Mouse (Mus musculus): Measurements from ENCODE around the gene BC025920. TPM values are rescaled to one million over a fixed set of nuclear protein-coding genes. Genes with fewer than 3 reads are reported as not detected.
"Not testable (repeated sequence)": the region's sequence is repeated elsewhere in the genome, so short reads cannot be mapped to it uniquely, and the experiment has no call there.

Gene BC025920
- polyA plus RNA-seq, 1 experiment from 2014 or later = 0.61 TPM

- Histone ChIP-seq H3K9ac (ENCODE audit: low read depth, low read length) (peak within 1 kb of the TSS; percentile 80), H3K4me3 (ENCODE audit: low read length) (peak within 1 kb of the TSS; percentile 77), H3K9me3 (ENCODE audit: control insufficient read depth, low read length) (no peaks in the 10 kb centered on the region), H3K36me3 (ENCODE audit: control insufficient read depth, insufficient read depth, low read length) (0 out of 2 replicates have a peak, but pooled peaks cover 5% of the 10 kb centered on the region), H3K27ac (ENCODE audit: low read length) (peak within 1 kb of the TSS; percentile 77), H3K4me2 (ENCODE audit: low read depth, low read length) (peak within 1 kb of the TSS; percentile 86), H3K27me3 (replicated peaks; ENCODE audit: control insufficient read depth, insufficient read depth, low read length) (no peaks in the 10 kb centered on the region), H3K4me1 (ENCODE audit: control insufficient read depth, insufficient read depth, low read length) (peaks cover 20% of the 10 kb centered on the region)
- no peak for ATAC-seq
- 82% methylated on average over 16 of the region's 16 CpGs for WGBS
These were observed 22.3 kb downstream of the BC025920 start, which contains the start of gene Ankrd24 for GRCm38 (mm10) chr10:81628390-81628789. Gene Ankrd24 (plus strand): TSS chr10:81628540.

GRCm38 (mm10) chr10:81633253-81634099 is 27.4 kb downstream of the BC025920 start:
- peak; percentile 94 for ATAC-seq
- H3K36me3 ChIP-seq (ENCODE audit: control insufficient read depth, insufficient read depth, low read length) = no peaks in the 10 kb centered on the region
- H3K9ac ChIP-seq (ENCODE audit: low read depth, low read length) = peak overlapping the region; percentile 77
- H3K4me2 ChIP-seq (ENCODE audit: low read depth, low read length) = peak overlapping the region; percentile 89
- H3K9me3 ChIP-seq (ENCODE audit: control insufficient read depth, low read length) = no peaks in the 10 kb centered on the region
- peak overlapping the region; percentile 56 for H3K27ac ChIP-seq (ENCODE audit: low read length)
- H3K4me1 ChIP-seq (ENCODE audit: control insufficient read depth, insufficient read depth, low read length) = peaks cover 11% of the 10 kb centered on the region
- H3K4me3 ChIP-seq (ENCODE audit: low read length) = peak overlapping the region; percentile 54
- 4% methylated on average over 36 of the region's 37 CpGs for WGBS
- no peaks in the 10 kb centered on the region for H3K27me3 ChIP-seq (replicated peaks; ENCODE audit: control insufficient read depth, insufficient read depth, low read length)

- H3K27ac ChIP-seq (ENCODE audit: low read length) = no peak overlapping the region
- no peak overlapping the region for H3K4me3 ChIP-seq (ENCODE audit: low read length)
- no peak for ATAC-seq
- no peaks in the 10 kb centered on the region for H3K27me3 ChIP-seq (replicated peaks; ENCODE audit: control insufficient read depth, insufficient read depth, low read length)
- H3K4me2 ChIP-seq (ENCODE audit: low read depth, low read length) = no peak overlapping the region
- H3K4me1 ChIP-seq (ENCODE audit: control insufficient read depth, insufficient read depth, low read length) = peaks cover 11% of the 10 kb centered on the region
- H3K36me3 ChIP-seq (ENCODE audit: control insufficient read depth, insufficient read depth, low read length) = no peaks in the 10 kb centered on the region
- 13% methylated on average over 8 of the region's 8 CpGs for WGBS
- no peak overlapping the region for H3K9ac ChIP-seq (ENCODE audit: low read depth, low read length)
- H3K9me3 ChIP-seq (ENCODE audit: control insufficient read depth, low read length) = no peaks in the 10 kb centered on the region
These were observed 30.3 kb downstream of the BC025920 start for GRCm38 (mm10) chr10:81636338-81636737.

- ATAC-seq = no peak
- peaks cover 21% of the 10 kb centered on the region for H3K4me1 ChIP-seq (ENCODE audit: control insufficient read depth, insufficient read depth, low read length)
- H3K9me3 ChIP-seq (ENCODE audit: control insufficient read depth, low read length) = no peaks in the 10 kb centered on the region
- 67% methylated on average over 6 of the region's 6 CpGs for WGBS
- H3K27ac ChIP-seq (ENCODE audit: low read length) = no peak overlapping the region
- H3K9ac ChIP-seq (ENCODE audit: low read depth, low read length) = no peak overlapping the region
- no peaks in the 10 kb centered on the region for H3K36me3 ChIP-seq (ENCODE audit: control insufficient read depth, insufficient read depth, low read length)
- H3K4me3 ChIP-seq (ENCODE audit: low read length) = no peak overlapping the region
- no peaks in the 10 kb centered on the region for H3K27me3 ChIP-seq (replicated peaks; ENCODE audit: control insufficient read depth, insufficient read depth, low read length)
- H3K4me2 ChIP-seq (ENCODE audit: low read depth, low read length) = no peak overlapping the region
These were observed 32.0 kb downstream of the BC025920 start for GRCm38 (mm10) chr10:81638101-81638500.

- not testable (repeated sequence) for H3K9ac ChIP-seq (ENCODE audit: low read depth, low read length); H3K27me3 ChIP-seq (replicated peaks; ENCODE audit: control insufficient read depth, insufficient read depth, low read length); ATAC-seq; H3K4me2 ChIP-seq (ENCODE audit: low read depth, low read length); H3K4me3 ChIP-seq (ENCODE audit: low read length); H3K27ac ChIP-seq (ENCODE audit: low read length); H3K36me3 ChIP-seq (ENCODE audit: control insufficient read depth, insufficient read depth, low read length); H3K9me3 ChIP-seq (ENCODE audit: control insufficient read depth, low read length)
- WGBS = 39% methylated on average over 4 of the region's 4 CpGs
- peaks cover 17% of the 10 kb centered on the region for H3K4me1 ChIP-seq (ENCODE audit: control insufficient read depth, insufficient read depth, low read length)
These were observed 34.8 kb downstream of the BC025920 start for GRCm38 (mm10) chr10:81640825-81641224.

- no peaks in the 10 kb centered on the region for H3K27me3 ChIP-seq (replicated peaks; ENCODE audit: control insufficient read depth, insufficient read depth, low read length)
- H3K9me3 ChIP-seq (ENCODE audit: control insufficient read depth, low read length) = no peaks in the 10 kb centered on the region
- no peak overlapping the region for H3K4me2 ChIP-seq (ENCODE audit: low read depth, low read length)
- H3K4me3 ChIP-seq (ENCODE audit: low read length) = no peak overlapping the region
- H3K27ac ChIP-seq (ENCODE audit: low read length) = no peak overlapping the region
- peaks cover 17% of the 10 kb centered on the region for H3K4me1 ChIP-seq (ENCODE audit: control insufficient read depth, insufficient read depth, low read length)
- no peak overlapping the region for H3K9ac ChIP-seq (ENCODE audit: low read depth, low read length)
- no peak for ATAC-seq
- 86% methylated on average over 2 of the region's 2 CpGs for WGBS
- H3K36me3 ChIP-seq (ENCODE audit: control insufficient read depth, insufficient read depth, low read length) = no peaks in the 10 kb centered on the region
These were observed 35.5 kb downstream of the BC025920 start for GRCm38 (mm10) chr10:81641566-81641965.

GRCm38 (mm10) chr10:81641978-81642647 is 36.0 kb downstream of the BC025920 start:
- WGBS = 71% methylated on average over 8 of the region's 8 CpGs
- Histone ChIP-seq H3K9ac (ENCODE audit: low read depth, low read length) (peak overlapping the region; percentile 100), H3K27me3 (replicated peaks; ENCODE audit: control insufficient read depth, insufficient read depth, low read length) (no peaks in the 10 kb centered on the region), H3K36me3 (ENCODE audit: control insufficient read depth, insufficient read depth, low read length) (no peaks in the 10 kb centered on the region), H3K4me1 (ENCODE audit: control insufficient read depth, insufficient read depth, low read length) (peaks cover 17% of the 10 kb centered on the region), H3K27ac (ENCODE audit: low read length) (no peak overlapping the region), H3K9me3 (ENCODE audit: control insufficient read depth, low read length) (no peaks in the 10 kb centered on the region), H3K4me3 (ENCODE audit: low read length) (peak overlapping the region; percentile 91), H3K4me2 (ENCODE audit: low read depth, low read length) (peak overlapping the region; percentile 92)
- ATAC-seq = no peak

- Histone ChIP-seq H3K4me3 (ENCODE audit: low read length) (peak overlapping the region; percentile 91), H3K4me2 (ENCODE audit: low read depth, low read length) (peak overlapping the region; percentile 92), H3K27me3 (replicated peaks; ENCODE audit: control insufficient read depth, insufficient read depth, low read length) (no peaks in the 10 kb centered on the region), H3K36me3 (ENCODE audit: control insufficient read depth, insufficient read depth, low read length) (no peaks in the 10 kb centered on the region), H3K27ac (ENCODE audit: low read length) (peak overlapping the region; percentile 99), H3K4me1 (ENCODE audit: control insufficient read depth, insufficient read depth, low read length) (peaks cover 17% of the 10 kb centered on the region), H3K9ac (ENCODE audit: low read depth, low read length) (peak overlapping the region; percentile 100), H3K9me3 (ENCODE audit: control insufficient read depth, low read length) (no peaks in the 10 kb centered on the region)
- ATAC-seq = peak; percentile 55; the same call in 1 of the 2 replicates
- 15% methylated on average over 24 of the region's 24 CpGs for WGBS
These were observed 36.8 kb downstream of the BC025920 start for GRCm38 (mm10) chr10:81642648-81643448.

All from intestine, embryonic 16.5 days (tissue).